Mouse (Mus musculus) forebrain, postnatal 0 days (tissue): ENCODE measurements around the gene Kcnq4. TPM values are rescaled to one million over a fixed set of nuclear protein-coding genes. Genes with fewer than 3 reads are reported as not detected.

Source experiments
- ATAC-seq: fragments of 200-750 bp; cut with Nextera tagmentation; 2 replicates; pipeline ENCODE4 v1.8.0; 2017; ENCODE audit warnings: mild to moderate bottlenecking, moderate library complexity
- DNase-seq: peaks from one replicate; pipeline ENCODE4 v3.0.0-alpha.2; 2015
- H3K27ac ChIP-seq: fragments of 300-500 bp; sonication (generic); 2 replicates; pipeline ENCODE4 v1.5.1; 2014; ENCODE audit warnings: low read depth, mild to moderate bottlenecking, antibody characterized with exemption, low read length, moderate library complexity, mixed read lengths
- H3K27me3 ChIP-seq: fragments of 300-500 bp; sonication (generic); 2 replicates; pipeline ENCODE4 v1.6.1; 2014; ENCODE audit warnings: mild to moderate bottlenecking, low read length, mixed read lengths; ENCODE audit not compliant: insufficient read depth
- H3K36me3 ChIP-seq: fragments of 300-500 bp; sonication (generic); 2 replicates; pipeline ENCODE4 v1.6.1; 2014; ENCODE audit warnings: mild to moderate bottlenecking, moderate library complexity; ENCODE audit not compliant: insufficient read depth
- H3K4me1 ChIP-seq: fragments of 300-500 bp; sonication (generic); 2 replicates; pipeline ENCODE4 v1.6.1; 2014; ENCODE audit warnings: antibody characterized with exemption; ENCODE audit not compliant: insufficient read depth
- H3K4me2 ChIP-seq: fragments of 300-500 bp; sonication (generic); 2 replicates; pipeline ENCODE4 v1.6.1; 2014; ENCODE audit warnings: low read depth, mild to moderate bottlenecking, moderate library complexity
- H3K4me3 ChIP-seq: fragments of 300-500 bp; sonication (generic); 2 replicates; pipeline ENCODE4 v1.5.1; 2014; ENCODE audit warnings: low read depth, low read length, mixed read lengths
- H3K9ac ChIP-seq: fragments of 300-500 bp; sonication (generic); 2 replicates; pipeline ENCODE4 v1.6.1; 2014; ENCODE audit warnings: mild to moderate bottlenecking
- H3K9me3 ChIP-seq: fragments of 300-500 bp; sonication (generic); 2 replicates; pipeline ENCODE4 v1.6.1; 2016; ENCODE audit warnings: low read length
- CTCF ChIP-seq: sonication (generic); IDR thresholded peaks from 2 replicates; pipeline ENCODE4 v1.5.1; 2016; ENCODE audit warnings: antibody characterized with exemption, control low read depth, low read depth
- WGBS: fragments of 180-500 bp; shearing (Covaris S2); extraction: QIAGEN DNeasy Blood & Tissue Kit; methylation state at CpG from one replicate; pipeline ENCODE4 v1.1.7; 2014; 5-methylcytosine and 5-hydroxymethylcytosine counted together
- polyA plus RNA-seq: library from polyadenylated mRNA; unstranded; fragments of >200 nt; fragmentation: Nextera tagmentation; extraction: Ambion mirVana; gene quantifications from 2 replicates; pipeline ENCODE4 v1.2.1, GENCODE M21; 2015
- total RNA-seq: library from RNA; depleted of rRNA; stranded (reverse); fragments of >200 nt; gene quantifications from 2 replicates; pipeline ENCODE4 v1.2.3, GENCODE M21; 2014

Kcnq4 gene
- total and polyA plus RNA-seq, 2 experiments from 2014 or later: 7.1 to 11.9 TPM

DNA sequence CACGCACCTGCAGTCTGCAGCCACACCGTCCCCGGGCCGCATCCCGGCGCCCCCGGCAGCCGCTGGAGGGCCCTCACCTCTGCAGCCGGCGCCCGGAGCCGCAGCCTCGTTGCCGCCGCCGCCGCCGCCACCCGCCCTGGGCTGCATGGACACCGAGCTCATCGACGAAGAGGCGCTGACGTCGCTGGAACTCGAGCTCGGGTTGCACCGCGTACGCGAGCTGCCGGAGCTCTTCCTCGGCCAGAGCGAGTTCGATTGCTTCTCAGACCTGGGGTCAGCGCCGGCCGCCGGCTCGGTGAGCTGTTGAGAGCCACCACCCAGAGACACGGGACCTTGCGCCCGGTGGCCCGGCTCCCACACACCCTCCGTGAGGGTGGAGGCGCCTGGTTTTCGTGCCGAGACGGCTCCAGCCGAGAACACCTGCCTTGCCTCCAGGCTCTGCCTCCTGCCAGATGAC lies 81.3 kb downstream of the Kcnq4 start:
- no peak overlapping the region for H3K27ac ChIP-seq
- DNase-seq: peak; percentile 56
- 4% methylated on average over 46 of the region's 50 CpGs for WGBS
- peak; percentile 70 for ATAC-seq
- no peak for TF ChIP-seq CTCF
- H3K4me1 ChIP-seq: peaks cover 5% of the 10 kb centered on the region; the same call in 1 of the 2 replicates
- H3K4me2 ChIP-seq: peak overlapping the region; percentile 99
- no peaks in the 10 kb centered on the region for H3K9me3 ChIP-seq
- no peaks in the 10 kb centered on the region for H3K36me3 ChIP-seq
- H3K4me3 ChIP-seq: peak overlapping the region; percentile 56
- peak overlapping the region; percentile 62 for H3K9ac ChIP-seq
- H3K27me3 ChIP-seq: peaks cover 7% of the 10 kb centered on the region; the same call in 1 of the 2 replicates

DNA sequence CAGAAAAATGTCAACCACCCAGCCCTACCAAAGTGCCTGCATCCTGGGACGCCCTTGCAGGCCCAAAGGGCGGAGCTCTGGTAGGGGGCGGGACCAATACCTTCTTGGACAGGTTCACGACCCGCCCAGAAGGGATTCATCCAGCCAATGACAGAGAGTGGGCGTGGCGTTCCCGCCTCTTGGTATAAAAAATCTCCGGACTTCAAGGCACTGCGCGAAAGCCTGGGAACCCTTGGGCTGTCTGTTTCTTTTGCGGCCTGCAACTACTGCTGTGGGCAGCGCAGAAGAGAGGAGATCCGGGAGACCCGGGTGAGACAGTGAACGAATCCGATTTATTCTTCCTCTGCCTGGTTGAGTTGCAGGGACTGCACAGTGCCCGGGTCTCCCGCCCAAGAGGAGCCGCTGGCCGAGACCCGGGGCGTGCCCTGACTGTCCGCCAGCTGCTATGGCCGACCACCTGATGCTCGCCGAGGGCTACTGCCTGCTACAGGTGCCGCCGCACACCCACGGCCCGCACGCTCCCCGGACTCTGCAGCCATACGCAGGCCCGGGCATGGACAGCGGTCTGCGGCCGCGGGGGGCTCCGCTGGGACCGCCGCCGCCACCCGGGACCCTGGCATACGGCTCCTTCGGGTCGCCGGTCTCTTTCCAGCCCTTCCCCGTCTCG lies 81.9 kb downstream of the Kcnq4 start, which contains the start of gene Cited4:
TSS of gene Cited4 (plus strand) at position 215 of the 667 bp plus-strand sequence.
- no peak within 1 kb of the TSS for H3K27ac ChIP-seq
- peak within 1 kb of the TSS; percentile 99 for H3K4me2 ChIP-seq
- no peaks in the 10 kb centered on the region for H3K36me3 ChIP-seq
- peak within 1 kb of the TSS; percentile 62 for H3K9ac ChIP-seq
- WGBS: 2% methylated on average over 48 of the region's 50 CpGs
- no peaks in the 10 kb centered on the region for H3K9me3 ChIP-seq
- no peak for TF ChIP-seq CTCF
- ATAC-seq: peak; percentile 78
- H3K4me1 ChIP-seq: peaks cover 5% of the 10 kb centered on the region; the same call in 1 of the 2 replicates
- H3K4me3 ChIP-seq: peak within 1 kb of the TSS; percentile 56
- peak; percentile 75 for DNase-seq
- peaks cover 7% of the 10 kb centered on the region; the same call in 1 of the 2 replicates for H3K27me3 ChIP-seq

DNA sequence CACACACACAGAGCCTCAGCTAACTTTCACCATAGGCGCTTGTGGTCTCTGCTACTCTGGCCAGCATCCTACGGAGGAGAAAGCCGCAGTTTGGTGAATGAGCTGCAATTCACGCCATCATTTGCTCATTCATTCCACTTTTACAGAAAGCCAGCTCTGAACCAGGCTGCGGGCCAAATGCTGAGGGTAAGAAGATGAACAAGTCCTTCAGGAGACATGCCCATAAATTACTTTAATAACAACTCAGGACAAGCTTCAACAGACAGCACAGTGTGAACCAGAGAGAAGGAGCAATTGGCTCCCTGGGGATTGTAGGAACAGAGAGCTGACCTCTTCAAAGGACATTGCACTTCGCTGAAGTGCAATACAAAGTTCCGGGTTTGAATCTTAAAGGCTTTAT lies 82.6 kb downstream of the Kcnq4 start:
- Histone ChIP-seq H3K9ac (no peak overlapping the region), H3K9me3 (no peaks in the 10 kb centered on the region), H3K4me2 (no peak overlapping the region), H3K4me1 (peaks cover 5% of the 10 kb centered on the region; the same call in 1 of the 2 replicates), H3K27me3 (peaks cover 7% of the 10 kb centered on the region; the same call in 1 of the 2 replicates), H3K4me3 (no peak overlapping the region), H3K27ac (no peak overlapping the region), H3K36me3 (no peaks in the 10 kb centered on the region)
- TF ChIP-seq CTCF: no peak
- DNase-seq (no peak), ATAC-seq (no peak)
- WGBS: 51% methylated on average over 7 of the region's 7 CpGs

DNA sequence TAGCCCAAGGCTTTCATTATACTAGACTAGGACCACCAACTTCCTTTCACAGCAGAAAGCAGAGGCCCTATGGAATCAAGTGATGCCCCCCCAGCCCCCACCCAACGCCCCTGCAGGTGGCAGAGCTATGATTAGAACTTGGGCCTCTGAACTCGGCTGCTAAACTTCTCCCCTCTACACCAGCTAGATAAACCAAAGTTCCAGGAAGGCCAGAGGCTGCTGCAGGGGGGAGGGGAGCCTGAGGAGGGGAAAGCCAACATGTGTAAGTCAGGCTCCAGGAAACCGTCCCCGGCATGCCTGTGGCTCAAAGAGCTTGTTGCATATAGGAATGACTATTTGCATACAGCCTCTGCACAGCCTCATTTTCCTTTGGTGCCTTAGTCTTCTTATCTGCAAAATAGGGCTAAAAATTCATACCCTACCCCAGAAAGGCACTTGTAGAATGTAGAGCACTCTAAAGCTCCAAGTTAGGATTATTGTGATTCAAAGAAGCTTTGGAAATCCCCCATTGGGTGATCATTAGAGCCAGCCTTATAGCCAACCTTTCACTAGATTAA lies 83.2 kb downstream of the Kcnq4 start:
- WGBS: 56% methylated on average over 4 of the region's 4 CpGs
- H3K27me3 ChIP-seq: peaks cover 7% of the 10 kb centered on the region; the same call in 1 of the 2 replicates
- DNase-seq (no peak), ATAC-seq (no peak)
- no peak overlapping the region for H3K4me2 ChIP-seq
- H3K4me3 ChIP-seq: no peak overlapping the region
- H3K36me3 ChIP-seq: no peaks in the 10 kb centered on the region
- peaks cover 5% of the 10 kb centered on the region; the same call in 1 of the 2 replicates for H3K4me1 ChIP-seq
- H3K9ac ChIP-seq: no peak overlapping the region
- TF ChIP-seq CTCF: no peak
- no peaks in the 10 kb centered on the region for H3K9me3 ChIP-seq
- no peak overlapping the region for H3K27ac ChIP-seq

DNA sequence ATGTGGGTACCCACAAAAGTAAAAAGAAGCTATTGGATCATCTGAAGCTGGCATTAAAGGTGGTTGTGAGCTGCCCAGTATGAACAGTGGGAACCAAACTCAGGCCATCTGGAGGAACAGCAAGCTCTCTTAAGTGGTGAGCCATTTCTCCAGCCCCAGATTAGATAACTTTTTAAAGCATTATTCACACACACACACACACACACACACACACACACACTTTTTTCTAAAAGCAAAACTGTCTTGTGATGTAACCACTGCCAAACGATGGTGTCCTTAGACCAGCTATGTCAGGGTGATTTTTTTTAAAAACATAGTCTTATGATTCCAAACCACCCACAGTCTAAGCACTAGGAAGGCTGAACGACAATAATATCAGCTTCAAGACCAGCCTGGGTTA lies 83.8 kb downstream of the Kcnq4 start:
- no peak for ATAC-seq
- DNase-seq: no peak
- Histone ChIP-seq H3K4me3 (no peak overlapping the region), H3K4me2 (no peak overlapping the region), H3K27me3 (peaks cover 7% of the 10 kb centered on the region; the same call in 1 of the 2 replicates), H3K9me3 (no peaks in the 10 kb centered on the region), H3K27ac (no peak overlapping the region), H3K36me3 (no peaks in the 10 kb centered on the region), H3K9ac (no peak overlapping the region), H3K4me1 (peaks cover 5% of the 10 kb centered on the region; the same call in 1 of the 2 replicates)
- WGBS: 80% methylated on average over 2 of the region's 2 CpGs
- TF ChIP-seq CTCF: no peak

DNA sequence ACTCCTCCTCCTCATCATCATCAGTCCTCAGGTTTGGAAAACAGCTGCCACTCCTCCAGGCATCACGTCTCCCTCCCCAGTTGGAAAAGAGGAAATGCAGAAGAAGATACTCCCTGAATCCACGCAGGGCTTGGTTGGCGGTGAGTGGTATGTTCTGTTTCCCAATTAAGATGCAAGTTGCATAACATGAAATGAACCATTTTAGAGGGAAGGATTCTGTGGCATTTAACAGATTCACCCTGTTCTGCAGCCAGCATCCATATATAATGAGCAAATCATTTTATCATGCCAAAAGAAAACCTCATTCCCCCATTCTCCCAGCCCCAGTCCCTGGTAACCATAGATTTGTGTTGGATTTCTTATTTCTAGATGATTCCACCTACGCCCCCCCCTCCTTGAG lies 87.9 kb downstream of the Kcnq4 start:
- DNase-seq (no peak), ATAC-seq (peak; percentile 59; the same call in 1 of the 2 replicates)
- no peak overlapping the region for H3K4me3 ChIP-seq
- H3K27ac ChIP-seq: no peak overlapping the region
- no peaks in the 10 kb centered on the region for H3K36me3 ChIP-seq
- H3K9ac ChIP-seq: no peak overlapping the region
- H3K9me3 ChIP-seq: no peaks in the 10 kb centered on the region
- no peaks in the 10 kb centered on the region for H3K27me3 ChIP-seq
- WGBS: 63% methylated on average over 4 of the region's 4 CpGs
- H3K4me2 ChIP-seq: no peak overlapping the region
- no peak for TF ChIP-seq CTCF
- H3K4me1 ChIP-seq: no peaks in the 10 kb centered on the region

DNA sequence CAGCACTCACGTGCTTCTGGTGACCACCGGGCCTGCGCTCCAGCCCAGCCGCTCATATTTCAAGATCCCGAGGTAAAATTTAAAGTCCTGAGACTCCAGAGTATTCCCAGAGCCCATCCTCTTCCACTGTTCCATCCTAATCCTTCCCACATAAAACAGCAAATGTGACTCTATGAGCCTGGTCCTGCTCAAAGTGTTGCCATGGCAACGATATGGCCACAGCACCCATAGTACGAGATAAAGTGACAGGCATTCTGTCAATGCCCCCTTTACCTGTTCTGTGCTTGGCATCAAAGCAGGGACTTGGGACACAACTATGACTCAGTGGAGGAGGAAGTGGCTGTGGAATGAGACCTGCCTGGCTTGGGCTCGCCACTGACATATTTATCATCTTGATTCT lies 92.5 kb downstream of the Kcnq4 start:
- Histone ChIP-seq H3K4me2 (no peak overlapping the region), H3K4me3 (no peak overlapping the region), H3K27me3 (no peaks in the 10 kb centered on the region), H3K9me3 (no peaks in the 10 kb centered on the region), H3K27ac (no peak overlapping the region), H3K4me1 (no peaks in the 10 kb centered on the region), H3K36me3 (no peaks in the 10 kb centered on the region), H3K9ac (no peak overlapping the region)
- no peak for DNase-seq
- TF ChIP-seq CTCF: no peak
- no peak for ATAC-seq
- 82% methylated on average over 8 of the region's 8 CpGs for WGBS
